Mouse (Mus musculus) midbrain, embryonic 15.5 days (tissue): ENCODE results near the gene Abcg2. TPM values are rescaled to one million over a fixed set of nuclear protein-coding genes. Genes with fewer than 3 reads are reported as not detected.
"Not testable (repeated sequence)": the region's sequence is repeated elsewhere in the genome, so short reads cannot be mapped to it uniquely, and the experiment has no call there.

Source experiments
- ATAC-seq: fragments of 200-750 bp; cut with Nextera tagmentation; replicated peaks from 2 replicates; pipeline ENCODE4 v1.8.0; 2017; ENCODE audit warnings: moderate TSS enrichment
- H3K27ac ChIP-seq: fragments of 300-500 bp; sonication (generic); 2 replicates; pipeline ENCODE4 v1.5.1; 2015; ENCODE audit warnings: mild to moderate bottlenecking, inconsistent platforms
- H3K27me3 ChIP-seq: fragments of 300-500 bp; sonication (generic); replicated peaks from 2 replicates; pipeline ENCODE4 v1.6.1; 2015; ENCODE audit warnings: inconsistent platforms
- H3K36me3 ChIP-seq: fragments of 300-500 bp; sonication (generic); replicated peaks from 2 replicates; pipeline ENCODE4 v1.6.1; 2015; ENCODE audit warnings: inconsistent platforms
- H3K4me1 ChIP-seq: fragments of 300-500 bp; sonication (generic); 2 replicates; pipeline ENCODE4 v1.6.1; 2015; ENCODE audit warnings: inconsistent platforms
- H3K4me2 ChIP-seq: fragments of 300-500 bp; sonication (generic); 2 replicates; pipeline ENCODE4 v1.6.1; 2015; ENCODE audit warnings: inconsistent platforms, mild to moderate bottlenecking, moderate library complexity
- H3K4me3 ChIP-seq: fragments of 300-500 bp; sonication (generic); 2 replicates; pipeline ENCODE4 v1.5.1; 2015; ENCODE audit warnings: mild to moderate bottlenecking, inconsistent platforms
- H3K9ac ChIP-seq: fragments of 300-500 bp; sonication (generic); 2 replicates; pipeline ENCODE4 v1.6.1; 2015; ENCODE audit warnings: mild to moderate bottlenecking, inconsistent platforms
- H3K9me3 ChIP-seq: fragments of 300-500 bp; sonication (generic); 2 replicates; pipeline ENCODE4 v1.6.1; 2016; ENCODE audit warnings: inconsistent platforms
- WGBS: fragments of 180-500 bp; shearing (Covaris S2); methylation state at CpG from one replicate; pipeline ENCODE4 v1.1.7; 2015; ENCODE audit warnings: mixed read lengths; 5-methylcytosine and 5-hydroxymethylcytosine counted together
- polyA plus RNA-seq: library from polyadenylated mRNA; unstranded; fragments of >200 nt; fragmentation: Nextera tagmentation; extraction: Ambion mirVana; gene quantifications from 2 replicates; pipeline ENCODE4 v1.2.1, GENCODE M21; 2015

Gene Abcg2
- polyA plus RNA-seq: 33.3 and 37.6 TPM in 2 replicates

GRCm38 (mm10) chr6:58584223-58584622 lies at the start of gene Abcg2:
TSS of gene Abcg2 (plus strand) at chr6:58584523.
- WGBS: 91% methylated on average over 3 of the region's 3 CpGs

DNA sequence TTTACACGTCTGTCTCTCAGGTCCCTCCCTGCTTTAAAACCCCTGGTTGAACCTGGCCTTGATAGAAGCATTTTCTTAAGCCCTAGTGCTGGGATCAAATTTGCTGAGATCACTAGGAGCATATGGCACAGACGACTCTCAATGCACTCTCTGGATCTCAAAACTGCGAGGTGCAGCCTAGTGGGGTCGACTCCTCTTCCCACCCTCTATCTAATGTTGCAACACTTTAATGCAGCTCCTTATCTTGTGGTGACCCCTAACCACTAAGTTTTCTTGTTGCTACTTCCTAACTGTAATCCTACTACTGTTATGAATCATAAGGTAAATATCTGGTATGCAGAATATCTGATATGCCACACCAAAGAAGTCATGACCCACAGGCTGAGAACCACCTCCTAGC lies 44.1 kb upstream of the Abcg2 start:
- not testable (repeated sequence) for H3K9me3 ChIP-seq, H3K4me2 ChIP-seq, H3K27me3 ChIP-seq, H3K4me1 ChIP-seq, H3K27ac ChIP-seq, ATAC-seq, H3K36me3 ChIP-seq, H3K9ac ChIP-seq, H3K4me3 ChIP-seq
- 82% methylated on average over 4 of the region's 4 CpGs for WGBS

More at GRCm38 (mm10) chr6:58584223-58584622, at the start of gene Abcg2:
- not testable (repeated sequence) for H3K9ac ChIP-seq, H3K4me3 ChIP-seq, H3K27ac ChIP-seq, ATAC-seq, H3K4me2 ChIP-seq, H3K4me1 ChIP-seq, H3K27me3 ChIP-seq, H3K36me3 ChIP-seq, H3K9me3 ChIP-seq

DNA sequence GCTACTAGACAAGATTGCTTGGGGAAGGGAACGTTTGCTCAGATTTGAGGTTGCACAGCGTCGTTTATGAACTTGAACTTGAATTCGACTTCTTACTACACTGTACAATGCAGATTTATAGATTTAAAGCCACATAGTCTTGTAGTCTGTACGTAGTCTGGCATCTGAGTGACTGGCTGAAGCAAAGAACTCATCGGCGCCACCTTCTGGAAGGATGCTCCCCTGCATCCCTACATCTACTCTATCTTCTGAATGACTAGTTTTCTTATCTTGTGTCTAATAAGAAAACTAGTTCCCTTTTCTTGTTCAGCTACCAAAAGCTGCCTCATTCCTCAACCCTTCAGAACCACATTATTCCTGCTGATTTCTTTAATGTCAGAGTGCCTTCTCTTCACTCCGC lies 41.5 kb upstream of the Abcg2 start:
- H3K4me1 ChIP-seq, H3K27me3 ChIP-seq, H3K9me3 ChIP-seq, H3K9ac ChIP-seq, H3K36me3 ChIP-seq, H3K4me2 ChIP-seq, ATAC-seq, H3K27ac ChIP-seq, H3K4me3 ChIP-seq: not testable (repeated sequence)
- whole genome bisulfite sequencing: 52% methylated on average over 8 of the region's 8 CpGs

DNA sequence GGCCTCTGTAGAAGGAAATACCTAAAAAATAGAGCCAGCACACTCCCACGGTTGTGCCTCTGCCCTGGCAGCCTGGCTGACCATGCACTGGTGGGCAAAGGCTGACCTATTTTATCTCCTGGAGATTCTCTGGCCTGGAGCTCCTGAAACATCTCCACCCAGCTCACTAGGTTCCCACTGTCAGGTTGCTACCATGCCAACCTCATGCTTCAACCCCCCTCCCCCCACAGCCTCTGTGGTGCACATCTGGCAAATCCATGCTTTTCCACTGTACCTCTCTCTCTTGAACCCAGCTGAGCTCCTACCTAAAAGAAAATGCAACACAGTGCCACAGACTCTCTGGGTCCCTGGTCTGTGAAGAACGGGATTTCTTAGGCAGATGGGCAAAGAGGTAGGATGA lies 39.4 kb upstream of the Abcg2 start:
- H3K36me3 ChIP-seq, H3K4me1 ChIP-seq, H3K9ac ChIP-seq, H3K9me3 ChIP-seq, H3K4me2 ChIP-seq, H3K27ac ChIP-seq, H3K27me3 ChIP-seq, ATAC-seq, H3K4me3 ChIP-seq: not testable (repeated sequence)
- WGBS: 30% methylated on average over 2 of the region's 2 CpGs

DNA sequence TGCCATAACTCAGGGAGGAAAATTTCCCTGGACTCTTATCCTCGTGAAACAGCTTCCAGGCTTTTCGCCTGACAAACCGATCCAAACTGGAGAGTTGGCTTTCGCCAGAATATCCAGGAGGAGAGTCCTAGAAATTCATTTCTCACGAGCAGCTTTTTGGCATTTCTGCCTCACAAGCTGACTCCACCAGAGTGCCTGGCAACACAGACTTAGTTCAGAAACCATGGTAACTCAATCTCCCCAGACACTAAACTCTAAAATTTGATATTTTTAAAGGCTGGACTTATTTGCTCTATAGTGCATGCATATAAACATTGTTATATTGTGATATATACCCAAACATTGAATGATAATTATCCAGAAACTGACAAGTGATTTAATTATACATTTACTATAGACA lies 38.3 kb upstream of the Abcg2 start:
- H3K36me3 ChIP-seq, H3K4me2 ChIP-seq, H3K27ac ChIP-seq, H3K4me1 ChIP-seq, H3K9ac ChIP-seq, ATAC-seq, H3K9me3 ChIP-seq, H3K4me3 ChIP-seq, H3K27me3 ChIP-seq: not testable (repeated sequence)
- WGBS: 71% methylated on average over 5 of the region's 5 CpGs

DNA sequence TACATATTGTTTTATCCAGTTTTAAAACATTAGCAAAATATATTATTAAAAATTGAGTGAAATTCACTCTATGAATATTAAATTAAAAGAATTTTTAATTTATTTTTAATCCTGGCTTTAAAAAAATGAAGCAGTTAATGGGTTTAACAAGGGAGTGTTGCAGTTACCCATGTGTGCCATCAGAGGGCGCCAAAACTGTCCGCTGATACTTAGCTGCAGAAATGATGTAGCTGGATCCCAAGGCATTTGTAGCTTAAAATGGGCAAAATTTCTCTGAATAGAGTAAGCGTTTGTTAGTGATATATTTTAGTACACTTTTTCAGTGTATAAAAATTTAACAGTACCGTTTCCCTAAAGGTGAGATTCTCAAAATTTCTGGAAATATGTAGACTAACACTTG lies 37.5 kb upstream of the Abcg2 start:
- H3K36me3 ChIP-seq: no peaks in the 10 kb centered on the region
- no peak overlapping the region for H3K9ac ChIP-seq
- H3K27me3 ChIP-seq: no peaks in the 10 kb centered on the region
- H3K9me3 ChIP-seq: no peaks in the 10 kb centered on the region
- 8% methylated on average over 4 of the region's 4 CpGs for WGBS
- no peak overlapping the region for H3K4me2 ChIP-seq
- ATAC-seq: no peak
- no peak overlapping the region for H3K4me3 ChIP-seq
- no peaks in the 10 kb centered on the region for H3K4me1 ChIP-seq
- no peak overlapping the region for H3K27ac ChIP-seq

DNA sequence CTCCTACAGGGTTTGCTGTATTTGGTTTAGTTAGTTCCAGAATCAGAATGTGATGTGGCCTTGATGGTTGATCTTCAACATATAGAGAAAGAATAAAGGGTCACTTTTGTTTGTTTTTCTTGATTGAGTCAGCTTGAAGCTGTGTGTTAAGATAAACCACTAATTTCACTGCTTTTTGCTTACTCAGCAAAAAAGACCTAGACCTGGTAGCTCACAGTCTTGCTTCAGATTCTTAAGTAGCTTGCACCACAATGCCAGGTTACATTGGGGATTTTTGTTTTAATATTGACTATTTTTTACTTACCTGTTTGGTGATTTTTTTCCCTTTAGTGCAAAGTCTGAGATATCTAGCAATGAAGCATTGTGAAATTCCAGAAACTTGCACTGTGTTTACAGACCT lies 30.5 kb upstream of the Abcg2 start:
- H3K27me3 ChIP-seq, H3K36me3 ChIP-seq, H3K4me1 ChIP-seq, H3K4me3 ChIP-seq, H3K27ac ChIP-seq, ATAC-seq, H3K4me2 ChIP-seq, H3K9me3 ChIP-seq, H3K9ac ChIP-seq: not testable (repeated sequence)

GRCm38 (mm10) chr6:58593987-58594844 lies 9.9 kb downstream of the Abcg2 start:
- not testable (repeated sequence) for H3K4me3 ChIP-seq, H3K9me3 ChIP-seq, ATAC-seq, H3K27me3 ChIP-seq, H3K4me2 ChIP-seq, H3K27ac ChIP-seq, H3K9ac ChIP-seq, H3K36me3 ChIP-seq, H3K4me1 ChIP-seq
- WGBS: 43% methylated on average over 3 of the region's 3 CpGs

- peak overlapping the region; percentile 39 for H3K27ac ChIP-seq
- WGBS: 7% methylated on average over 9 of the region's 9 CpGs
Observed at GRCm38 (mm10) chr6:58595639-58596293, 11.4 kb downstream of the Abcg2 start.

GRCm38 (mm10) chr6:58596294-58596653 lies 12.0 kb downstream of the Abcg2 start:
- peak overlapping the region; percentile 33 for H3K4me3 ChIP-seq
- no peaks in the 10 kb centered on the region for H3K27me3 ChIP-seq
- peak overlapping the region; percentile 41 for H3K9ac ChIP-seq
- ATAC-seq: peak; percentile 84
- peak overlapping the region; percentile 42 for H3K4me2 ChIP-seq
- H3K36me3 ChIP-seq: no peaks in the 10 kb centered on the region
- 21% methylated on average over 16 of the region's 16 CpGs for WGBS
- H3K9me3 ChIP-seq: peaks cover 3% of the 10 kb centered on the region; the same call in 1 of the 2 replicates
- peak overlapping the region; percentile 39 for H3K27ac ChIP-seq
- H3K4me1 ChIP-seq: 0 out of 2 replicates have a peak, but pooled peaks cover 7% of the 10 kb centered on the region

More at GRCm38 (mm10) chr6:58595639-58596293, 11.4 kb downstream of the Abcg2 start:
- not testable (repeated sequence) for H3K4me1 ChIP-seq, H3K9me3 ChIP-seq, H3K27me3 ChIP-seq, H3K36me3 ChIP-seq
- H3K4me2 ChIP-seq: peak overlapping the region; percentile 42
- peak overlapping the region; percentile 41 for H3K9ac ChIP-seq
- peak; percentile 84 for ATAC-seq
- peak overlapping the region; percentile 33 for H3K4me3 ChIP-seq

GRCm38 (mm10) chr6:58602119-58602518 lies 17.8 kb downstream of the Abcg2 start:
- ATAC-seq, H3K4me2 ChIP-seq, H3K36me3 ChIP-seq, H3K9me3 ChIP-seq, H3K4me3 ChIP-seq, H3K9ac ChIP-seq, H3K27ac ChIP-seq, H3K4me1 ChIP-seq, H3K27me3 ChIP-seq: not testable (repeated sequence)
- WGBS: 76% methylated on average over 1 of the region's 1 CpGs

DNA sequence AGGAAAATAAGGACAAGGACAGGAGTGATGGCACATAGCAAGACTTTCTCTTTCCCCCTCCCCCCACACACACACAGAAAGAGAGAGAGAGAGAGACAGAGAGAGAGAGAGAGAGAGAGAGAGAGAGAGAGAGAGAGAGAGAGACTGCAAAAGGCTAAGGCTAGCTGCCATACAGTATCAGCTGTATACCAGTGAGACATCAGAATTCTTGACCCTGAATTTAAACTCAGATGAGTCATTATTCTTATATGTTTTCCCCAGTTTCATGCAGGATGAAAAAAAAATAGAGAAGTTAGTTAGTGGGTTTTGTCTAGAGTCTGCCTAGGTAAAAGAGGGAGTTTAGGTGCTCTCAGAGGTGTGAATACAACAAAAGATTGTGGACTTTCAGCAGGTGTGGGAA lies 18.7 kb downstream of the Abcg2 start:
- H3K9me3 ChIP-seq, H3K4me1 ChIP-seq, H3K27me3 ChIP-seq, H3K4me2 ChIP-seq, H3K36me3 ChIP-seq, H3K27ac ChIP-seq, ATAC-seq, H3K9ac ChIP-seq, H3K4me3 ChIP-seq: not testable (repeated sequence)
